Mouse (Mus musculus) urinary bladder, postnatal 36 days (tissue): ENCODE results near the gene Ppp3ca.
A peak's percentile ranks its signal among the peaks of the same experiment; 100 is the strongest.

Experiments
- DNase-seq, 2 experiments: peaks; one replicate each; pipeline ENCODE4 v3.0.0; 2022; ENCODE audit warnings: low spot score in 2 of 2, mixed read lengths in 1 of 2

Ppp3ca gene

GRCm38 (mm10) chr3:136911276-136911675, 241.4 kb downstream of the Ppp3ca start:
- DNase-seq: no peak

- DNase-seq: no peak
Observed at GRCm38 (mm10) chr3:136917080-136917479, 247.2 kb downstream of the Ppp3ca start.

- DNase-seq: no peak
Observed at GRCm38 (mm10) chr3:136933071-136933470, 263.1 kb downstream of the Ppp3ca start.

- DNase-seq: no peak
Observed at GRCm38 (mm10) chr3:136940733-136941601, 271.0 kb downstream of the Ppp3ca start.

GRCm38 (mm10) chr3:136941602-136941926, 271.6 kb downstream of the Ppp3ca start:
- no peak for DNase-seq

GRCm38 (mm10) chr3:136945550-136945949, 275.6 kb downstream of the Ppp3ca start:
- no peak for DNase-seq

GRCm38 (mm10) chr3:136946662-136947061, 276.7 kb downstream of the Ppp3ca start:
- no peak for DNase-seq

- no peak for DNase-seq
Observed at GRCm38 (mm10) chr3:136948142-136948541, 278.2 kb downstream of the Ppp3ca start.

- no peak for DNase-seq
Observed at GRCm38 (mm10) chr3:136951792-136952191, 281.9 kb downstream of the Ppp3ca start.

- no peak for DNase-seq
Observed at GRCm38 (mm10) chr3:136952822-136953221, 282.9 kb downstream of the Ppp3ca start.

- no peak for DNase-seq
Observed at GRCm38 (mm10) chr3:136955043-136955442, 285.1 kb downstream of the Ppp3ca start.

- no peak for DNase-seq
Observed at GRCm38 (mm10) chr3:136960314-136960713, 290.4 kb downstream of the Ppp3ca start.

- no peak for DNase-seq
Observed at GRCm38 (mm10) chr3:136966786-136967185, 296.9 kb downstream of the Ppp3ca start.

GRCm38 (mm10) chr3:136967510-136967909, 297.6 kb downstream of the Ppp3ca start:
- no peak for DNase-seq

GRCm38 (mm10) chr3:136969796-136970195, 299.9 kb downstream of the Ppp3ca start:
- DNase-seq: peak in 1 of 2 experiments; percentile 38

- DNase-seq: no peak
Observed at GRCm38 (mm10) chr3:136977859-136978258, 307.9 kb downstream of the Ppp3ca start.

GRCm38 (mm10) chr3:136980915-136981588, 311.1 kb downstream of the Ppp3ca start:
- no peak for DNase-seq

GRCm38 (mm10) chr3:136981589-136981924, 311.6 kb downstream of the Ppp3ca start:
- no peak for DNase-seq

GRCm38 (mm10) chr3:136982021-136982420, 312.1 kb downstream of the Ppp3ca start:
- no peak for DNase-seq

GRCm38 (mm10) chr3:136986096-136986881, 316.4 kb downstream of the Ppp3ca start:
- DNase-seq: no peak
